Mouse (Mus musculus): ENCODE data around the gene Ntm.

Ntm gene

GRCm38 (mm10) chr9:29026410-29026809, 936.5 kb downstream of the Ntm start:
- no peak for DNase-seq (ENCODE audit: low spot score)

DNA sequence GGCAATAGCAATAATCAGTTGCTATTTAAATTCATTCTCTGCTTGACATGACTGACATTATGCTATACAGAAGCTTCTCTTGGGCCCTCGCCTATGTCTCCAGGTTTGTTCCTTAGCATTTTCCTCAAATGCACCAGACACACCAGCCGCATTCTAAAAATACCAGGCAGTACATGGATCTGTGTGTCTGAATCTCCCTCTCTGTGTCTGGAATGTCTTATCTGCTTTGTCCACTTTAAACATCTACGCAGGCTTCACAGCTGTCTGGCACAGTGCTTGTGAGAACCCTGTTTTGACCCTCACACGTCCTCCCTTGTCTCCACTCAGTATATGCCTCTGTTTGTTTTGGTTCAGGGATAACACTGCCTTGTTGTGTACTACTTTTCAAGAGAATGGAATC, 937.3 kb downstream of the Ntm start:
- no peak for DNase-seq (ENCODE audit: low spot score)

DNA sequence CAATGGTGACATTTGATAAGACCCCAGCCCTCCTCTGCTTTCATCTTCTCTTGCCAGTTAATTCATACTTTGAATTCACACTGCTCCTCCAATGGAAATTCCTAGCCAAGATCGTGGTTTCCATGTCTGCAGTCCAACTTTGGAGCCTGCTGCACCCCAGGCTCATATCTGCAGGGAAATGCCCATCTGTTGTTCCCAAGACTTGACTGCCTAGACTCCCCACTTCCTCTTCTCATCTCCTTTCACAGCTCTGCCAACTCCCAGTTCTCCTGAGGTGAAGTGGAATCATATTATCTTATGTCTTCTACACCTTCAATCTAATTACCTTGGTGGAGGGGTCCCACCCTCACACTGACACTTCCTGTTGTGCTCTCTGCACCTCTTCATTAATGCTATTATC, 937.8 kb downstream of the Ntm start:
- no peak for DNase-seq (ENCODE audit: low spot score)

DNA sequence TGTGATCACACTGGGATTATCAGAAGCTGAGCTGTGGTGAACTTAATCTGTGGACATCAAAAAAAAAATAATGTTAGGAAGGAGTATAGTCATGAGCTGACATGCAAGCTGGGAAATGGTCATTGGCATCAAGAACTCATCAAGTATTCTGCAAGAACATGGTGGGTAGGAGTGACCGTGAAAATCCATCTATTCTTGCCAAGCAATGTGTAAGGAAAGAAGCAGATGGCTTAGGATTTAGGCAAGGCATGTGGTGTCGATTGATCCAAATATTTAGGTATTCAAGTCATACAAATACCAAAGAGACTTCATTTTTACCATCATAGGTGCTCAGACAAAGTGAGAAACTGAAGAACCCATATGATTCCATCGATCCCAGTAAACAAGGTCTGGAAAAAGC, 946.1 kb downstream of the Ntm start:
- DNase-seq (ENCODE audit: low spot score): no peak

DNA sequence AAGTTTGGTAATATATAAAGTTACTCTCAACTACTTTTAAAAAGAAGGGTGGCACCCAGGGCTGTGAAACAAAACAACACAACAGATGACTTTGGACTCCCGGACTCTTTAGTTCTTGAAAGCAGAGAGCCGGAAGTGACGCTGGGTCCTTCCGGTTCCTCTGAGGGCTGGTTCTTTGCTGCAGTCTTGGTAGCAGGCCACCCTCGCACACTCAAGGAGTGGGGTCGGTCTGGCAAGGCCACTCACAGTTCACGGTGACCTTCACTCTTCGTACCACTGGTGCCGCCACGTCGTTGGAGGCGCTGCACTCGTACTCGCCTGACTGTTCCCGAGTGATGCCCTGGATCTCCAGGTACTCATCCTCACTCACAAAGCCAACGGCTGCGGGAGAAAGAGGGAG, 949.1 kb downstream of the Ntm start:
- DNase-seq (ENCODE audit: low spot score): no peak

DNA sequence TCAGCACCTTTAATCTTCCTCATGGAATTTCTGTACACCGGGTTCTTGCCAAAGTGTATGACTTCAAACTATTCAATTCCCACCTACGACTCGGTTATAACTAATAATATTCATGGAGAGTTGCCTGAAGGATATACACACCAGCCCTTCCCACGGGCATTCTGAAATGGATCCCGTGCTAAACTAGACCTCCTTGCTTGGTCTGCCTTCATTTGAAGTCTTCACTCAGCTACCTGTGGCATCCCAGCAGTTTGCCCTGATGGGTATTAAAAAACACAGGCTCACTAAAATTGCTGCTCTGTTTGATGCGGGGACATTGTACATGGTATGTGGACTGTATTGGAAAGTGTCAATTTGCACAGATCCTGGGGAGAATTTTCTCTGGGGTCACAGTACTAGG, 950.4 kb downstream of the Ntm start:
- no peak for DNase-seq (ENCODE audit: low spot score)

GRCm38 (mm10) chr9:29011476-29011875, 951.5 kb downstream of the Ntm start:
- no peak for DNase-seq (ENCODE audit: low spot score)

- no peak for DNase-seq (ENCODE audit: low spot score)
Measured at GRCm38 (mm10) chr9:29004534-29004933, 958.4 kb downstream of the Ntm start.

GRCm38 (mm10) chr9:28999951-29000351, 963.0 kb downstream of the Ntm start:
- DNase-seq (ENCODE audit: low spot score): no peak

- DNase-seq (ENCODE audit: low spot score): no peak
Measured at GRCm38 (mm10) chr9:28977275-28977674, 985.7 kb downstream of the Ntm start.

GRCm38 (mm10) chr9:28969455-28969854, 993.5 kb downstream of the Ntm start:
- no peak for DNase-seq (ENCODE audit: low spot score)

Measured in ovary, postnatal 10 days (tissue).